Comparison of ENCODE assay signal across 8 mouse cellular contexts in genomic region chr10:42957881-42958651, GRCm38 (mm10).
DNase-seq lines count a peak whose midpoint lies in the region; ATAC-seq and TF ChIP-seq lines count a peak whose summit lies in the region.

No protein-coding gene starts in this region.

- 0 out of 2 replicates have a peak overlapping the region, but pooled peaks have one; percentile 39 for H3K4me3 ChIP-seq in E14TG2a.4 (replicated peaks; ENCODE audit: low read length)
- H3K4me3 ChIP-seq in heart, embryonic 16.5 days (ENCODE audit: low read length): peak overlapping the region; percentile 48
- no peak overlapping the region; the same call in 1 of the 2 replicates for H3K4me3 ChIP-seq in liver, embryonic 15.5 days (replicated peaks)
- peak overlapping the region; percentile 28 for H3K4me3 ChIP-seq in neural tube, embryonic 13.5 days

- peak; percentile 76 for TF ChIP-seq CTCF in E14TG2a.4 (conservative IDR thresholded peaks at IDR 0.05; ENCODE audit: low read length)
- peak; percentile 84 for TF ChIP-seq CTCF in brain, embryonic 14.5 days (IDR thresholded peaks at IDR 0.05; ENCODE audit: borderline replicate concordance, extremely low read depth, insufficient read depth, insufficient read length)

- peak overlapping the region; percentile 50 for H3K9ac ChIP-seq in heart, embryonic 16.5 days (ENCODE audit: low read length)
- H3K9ac ChIP-seq in liver, embryonic 15.5 days: no peak overlapping the region
- H3K9ac ChIP-seq in neural tube, embryonic 13.5 days: peak overlapping the region; percentile 60

- WGBS in heart, embryonic 16.5 days: 7% methylated on average over 21 of the region's 21 CpGs
- WGBS in liver, embryonic 15.5 days (ENCODE audit: insufficient replicate concordance): 7% methylated on average over 21 of the region's 21 CpGs
- WGBS in neural tube, embryonic 13.5 days: 6% methylated on average over 21 of the region's 21 CpGs

- H3K4me2 ChIP-seq in heart, embryonic 16.5 days (ENCODE audit: low read depth, low read length): peak overlapping the region; percentile 61
- peak overlapping the region; percentile 41 for H3K4me2 ChIP-seq in liver, embryonic 15.5 days
- peak overlapping the region; percentile 49 for H3K4me2 ChIP-seq in neural tube, embryonic 13.5 days

- H3K27me3 ChIP-seq in E14TG2a.4 (ENCODE audit: insufficient read depth, low read length): peaks cover 43% of the 10 kb centered on the region
- H3K27me3 ChIP-seq in heart, embryonic 16.5 days (ENCODE audit: control insufficient read depth, insufficient read depth, low read length): peaks cover 8% of the 10 kb centered on the region
- H3K27me3 ChIP-seq in liver, embryonic 15.5 days: peaks cover 32% of the 10 kb centered on the region
- peaks cover 9% of the 10 kb centered on the region; the same call in 1 of the 2 replicates for H3K27me3 ChIP-seq in neural tube, embryonic 13.5 days

- H3K4me1 ChIP-seq in E14TG2a.4 (replicated peaks; ENCODE audit: low read depth, low read length): peaks cover 38% of the 10 kb centered on the region
- H3K4me1 ChIP-seq in heart, embryonic 16.5 days (ENCODE audit: control insufficient read depth, insufficient read depth, low read length): 0 out of 2 replicates have a peak, but pooled peaks cover 4% of the 10 kb centered on the region
- H3K4me1 ChIP-seq in liver, embryonic 15.5 days (replicated peaks): peaks cover 4% of the 10 kb centered on the region; the same call in 1 of the 2 replicates
- peaks cover 15% of the 10 kb centered on the region for H3K4me1 ChIP-seq in neural tube, embryonic 13.5 days (replicated peaks)

- 0 out of 2 replicates have a peak, but pooled peaks have one; percentile 52 for ATAC-seq in erythroblast, adult 5-6 weeks (replicated peaks; ENCODE audit: low FRiP score, poor library complexity, severe bottlenecking)
- peak; percentile 78 for ATAC-seq in heart, embryonic 16.5 days (replicated peaks; ENCODE audit: extremely low read depth, insufficient read depth, low FRiP score)
- no peak for ATAC-seq in liver, embryonic 15.5 days (ENCODE audit: insufficient read depth)
- ATAC-seq in neural tube, embryonic 13.5 days (ENCODE audit: low read depth): peak; percentile 89

- H3K36me3 ChIP-seq in E14TG2a.4 (ENCODE audit: insufficient read depth, low read length): no peaks in the 10 kb centered on the region
- H3K36me3 ChIP-seq in heart, embryonic 16.5 days (ENCODE audit: control insufficient read depth, insufficient read depth): no peaks in the 10 kb centered on the region
- no peaks in the 10 kb centered on the region for H3K36me3 ChIP-seq in liver, embryonic 15.5 days (replicated peaks)
- no peaks in the 10 kb centered on the region for H3K36me3 ChIP-seq in neural tube, embryonic 13.5 days

- no peak for TF ChIP-seq POLR2A in brain, embryonic 14.5 days (IDR thresholded peaks at IDR 0.05; ENCODE audit: borderline replicate concordance, extremely low read depth, insufficient read depth, insufficient read length, poor library complexity, severe bottlenecking)

- H3K27ac ChIP-seq in heart, embryonic 16.5 days (ENCODE audit: low read length): no peak overlapping the region
- no peak overlapping the region for H3K27ac ChIP-seq in liver, embryonic 15.5 days (replicated peaks)
- no peak overlapping the region for H3K27ac ChIP-seq in neural tube, embryonic 13.5 days (replicated peaks)

- peak; percentile 92 for DNase-seq in brain, embryonic 14.5 days (ENCODE audit: low read depth)
- DNase-seq in kidney, postnatal 25 days: peak; percentile 62 to 81
- DNase-seq in thymus, postnatal 14 days: peak; percentile 68

- no peaks in the 10 kb centered on the region for H3K9me3 ChIP-seq in E14TG2a.4 (ENCODE audit: low read length)
- H3K9me3 ChIP-seq in heart, embryonic 16.5 days (replicated peaks; ENCODE audit: control insufficient read depth, low read length): peaks cover 4% of the 10 kb centered on the region; the same call in 1 of the 2 replicates
- no peaks in the 10 kb centered on the region for H3K9me3 ChIP-seq in liver, embryonic 15.5 days (replicated peaks)
- H3K9me3 ChIP-seq in neural tube, embryonic 13.5 days: no peaks in the 10 kb centered on the region
